Mouse (Mus musculus) CH12.LX (cell line): ENCODE measurements around the gene Mecr. TPM values are rescaled to one million over a fixed set of nuclear protein-coding genes. Genes with fewer than 3 reads are reported as not detected.

ENCODE experiments used
- DNase-seq: peaks from one replicate; pipeline ENCODE4 v3.0.0-alpha.2; 2013; ENCODE audit errors: extremely low read depth
- H3K27ac ChIP-seq: 2 replicates; pipeline ENCODE4 v1.5.1; 2012; ENCODE audit warnings: low read depth, mild to moderate bottlenecking, control low read depth, moderate library complexity; ENCODE audit not compliant: insufficient read depth
- H3K27me3 ChIP-seq: replicated peaks from 2 replicates; pipeline ENCODE3; 2012; ENCODE audit warnings: inconsistent platforms
- H3K36me3 ChIP-seq, 2 experiments: replicated peaks in 1 of 2; 2 replicates each; pipeline versions ENCODE3 to v1.6.1; 2012; ENCODE audit warnings: inconsistent platforms in 1 of 2, low read length in 1 of 2, mild to moderate bottlenecking in 1 of 2, mixed read lengths in 1 of 2, moderate library complexity in 1 of 2; ENCODE audit not compliant: control insufficient read depth in 1 of 2, insufficient read depth in 1 of 2
- H3K4me1 ChIP-seq, 2 experiments: 2 replicates each; pipeline ENCODE4 v1.6.1; 2012; ENCODE audit warnings: inconsistent platforms in 1 of 2, moderate library complexity in 1 of 2; ENCODE audit not compliant: insufficient read depth in 2 of 2, control insufficient read depth in 1 of 2
- H3K4me2 ChIP-seq: 2 replicates; pipeline ENCODE4 v1.6.1; 2012; ENCODE audit warnings: low read depth, mild to moderate bottlenecking, control low read depth; ENCODE audit not compliant: poor library complexity, insufficient read depth, severe bottlenecking
- H3K4me3 ChIP-seq, 3 experiments: fragments of 150-350 bp in 1 of 3; sonication (generic) in 1 of 3; replicated peaks in 1 of 3; 2 replicates each; pipeline versions ENCODE3 to v1.5.1; 2011 to 2012; ENCODE audit warnings: low read depth in 2 of 3, low read length in 2 of 3, mild to moderate bottlenecking in 2 of 3, moderate library complexity in 2 of 3, control low read depth in 1 of 3, improper control_type of control experiment in 1 of 3, inconsistent platforms in 1 of 3, mixed read lengths in 1 of 3; ENCODE audit not compliant: poor library complexity in 1 of 3
- H3K79me2 ChIP-seq: replicated peaks from 2 replicates; pipeline ENCODE4 v1.6.1; 2012; ENCODE audit warnings: mild to moderate bottlenecking, moderate library complexity; ENCODE audit not compliant: control insufficient read depth, poor library complexity, insufficient read depth, severe bottlenecking; ENCODE audit errors: extremely low read depth
- H3K9ac ChIP-seq: 2 replicates; pipeline ENCODE4 v1.6.1; 2012; ENCODE audit warnings: low read depth, mild to moderate bottlenecking, control low read depth, moderate library complexity; ENCODE audit not compliant: insufficient read depth
- H3K9me3 ChIP-seq: replicated peaks from 2 replicates; pipeline ENCODE3; 2012; ENCODE audit warnings: low read length, inconsistent platforms, mixed read lengths
- CHD1 ChIP-seq: IDR thresholded peaks from 2 replicates; pipeline ENCODE4 v1.6.1; 2012; ENCODE audit warnings: low read depth, low read length, improper control_type of control experiment, inconsistent platforms
- CHD2 ChIP-seq: IDR thresholded peaks from 2 replicates; pipeline ENCODE4 v1.6.1; 2011; ENCODE audit warnings: low read length, improper control_type of control experiment
- CTCF ChIP-seq, 2 experiments: IDR thresholded peaks in 1 of 2; conservative IDR thresholded peaks in 1 of 2; 2 replicates each; pipeline ENCODE4 v1.5.1; 2011 to 2012; ENCODE audit warnings: low read depth in 2 of 2, low read length in 2 of 2, improper control_type of control experiment in 1 of 2, inconsistent platforms in 1 of 2, mild to moderate bottlenecking in 1 of 2, moderate library complexity in 1 of 2
- E2F4 ChIP-seq: IDR thresholded peaks from 2 replicates; pipeline ENCODE4 v1.6.1; 2011; ENCODE audit warnings: low read depth, low read length, improper control_type of control experiment; ENCODE audit not compliant: insufficient replicate concordance
- ETS1 ChIP-seq: conservative IDR thresholded peaks from 2 replicates; pipeline ENCODE4 v1.6.1; 2012; ENCODE audit warnings: low read depth, mild to moderate bottlenecking, inconsistent platforms, low read length, improper control_type of control experiment, moderate library complexity
- GABPA ChIP-seq: IDR thresholded peaks from 2 replicates; pipeline ENCODE4 v1.6.1; 2012; ENCODE audit warnings: low read depth, low read length, improper control_type of control experiment, inconsistent platforms; ENCODE audit not compliant: insufficient replicate concordance
- JUND ChIP-seq: conservative IDR thresholded peaks from 2 replicates; pipeline ENCODE4 v1.6.1; 2011; ENCODE audit warnings: low read depth, low read length, improper control_type of control experiment
- KAT2A ChIP-seq: IDR thresholded peaks from 2 replicates; pipeline ENCODE4 v1.6.1; 2012; ENCODE audit warnings: low read length, improper control_type of control experiment, inconsistent platforms; ENCODE audit not compliant: insufficient replicate concordance
- MAZ ChIP-seq: IDR thresholded peaks from 2 replicates; pipeline ENCODE4 v1.6.1; 2012; ENCODE audit warnings: low read depth, mild to moderate bottlenecking, inconsistent platforms, low read length, improper control_type of control experiment, moderate library complexity
- NELFE ChIP-seq: IDR thresholded peaks from 2 replicates; pipeline ENCODE4 v1.6.1; 2011; ENCODE audit warnings: low read depth, low read length, improper control_type of control experiment
- PAX5 ChIP-seq: IDR thresholded peaks from 2 replicates; pipeline ENCODE4 v1.6.1; 2012; ENCODE audit warnings: low read length, inconsistent platforms, mixed read lengths
- POLR2A ChIP-seq: IDR thresholded peaks from 2 replicates; pipeline ENCODE4 v1.6.1; 2011; ENCODE audit warnings: low read depth, mild to moderate bottlenecking, improper control_type of control experiment, low read length
- POLR2AphosphoS2 ChIP-seq: IDR thresholded peaks from 2 replicates; pipeline ENCODE4 v1.6.1; 2011; ENCODE audit warnings: low read depth, low read length, improper control_type of control experiment
- RAD21 ChIP-seq: IDR thresholded peaks from 2 replicates; pipeline ENCODE4 v1.6.1; 2011; ENCODE audit warnings: low read depth, mild to moderate bottlenecking, low read length, improper control_type of control experiment, moderate library complexity
- RCOR1 ChIP-seq: conservative IDR thresholded peaks from 2 replicates; pipeline ENCODE4 v1.6.1; 2012; ENCODE audit warnings: low read depth, mild to moderate bottlenecking, inconsistent platforms, low read length, improper control_type of control experiment
- SIN3A ChIP-seq: IDR thresholded peaks from 2 replicates; pipeline ENCODE4 v1.6.1; 2012; ENCODE audit warnings: low read length, improper control_type of control experiment, inconsistent platforms
- SMC3 ChIP-seq: IDR thresholded peaks from 2 replicates; pipeline ENCODE4 v1.6.1; 2011; ENCODE audit warnings: low read depth, low read length, improper control_type of control experiment
- TCF12 ChIP-seq: IDR thresholded peaks from 2 replicates; pipeline ENCODE4 v1.6.1; 2014; ENCODE audit warnings: low read depth, mild to moderate bottlenecking, inconsistent platforms, low read length, improper control_type of control experiment
- UBTF ChIP-seq: IDR thresholded peaks from 2 replicates; pipeline ENCODE4 v1.6.1; 2012; ENCODE audit warnings: low read depth, mild to moderate bottlenecking, inconsistent platforms, low read length, improper control_type of control experiment, moderate library complexity
- ZC3H11A ChIP-seq: IDR thresholded peaks from 2 replicates; pipeline ENCODE4 v1.6.1; 2012; ENCODE audit warnings: low read depth, mild to moderate bottlenecking, inconsistent platforms, low read length, improper control_type of control experiment
- ZKSCAN1 ChIP-seq: IDR thresholded peaks from 2 replicates; pipeline ENCODE4 v1.6.1; 2012; ENCODE audit warnings: low read depth, inconsistent platforms, low read length, improper control_type of control experiment, borderline replicate concordance
- ZMIZ1 ChIP-seq: IDR thresholded peaks from 2 replicates; pipeline ENCODE4 v1.6.1; 2012; ENCODE audit warnings: low read depth, mild to moderate bottlenecking, inconsistent platforms, low read length, improper control_type of control experiment
- ZNF384 ChIP-seq: IDR thresholded peaks from 2 replicates; pipeline ENCODE4 v1.6.1; 2012; ENCODE audit warnings: low read depth, low read length, improper control_type of control experiment, inconsistent platforms
- dilution Hi-C: fragments of 300-500 bp; cut with MboI; formaldehyde crosslinking; loops from 2 replicates; pipeline ENCODE4 v1.14.3; 2020; ENCODE audit warnings: low sequenced_read_pairs; ENCODE audit not compliant: extremely low pct_unique_long_range_greater_than_20kb, extremely low pct_ligation_motif_present
- in situ Hi-C: fragments of 300-500 bp; cut with MboI; formaldehyde crosslinking; loops from 3 replicates; pipeline ENCODE4 v1.14.3; 2019; ENCODE audit warnings: low sequenced_read_pairs, low pct_ligation_motif_present, low pct_unique_long_range_greater_than_20kb, mixed read lengths
- polyA plus RNA-seq: library from polyadenylated mRNA; unstranded; fragments of >175 nt; gene quantifications from 2 replicates; pipeline ENCODE4 v1.2.1, GENCODE M21; 2012; ENCODE audit warnings: low read depth; ENCODE audit not compliant: insufficient read length
- total RNA-seq, 2 experiments: library from RNA; depleted of rRNA; stranded (reverse); fragments of 300-350 nt in 1 of 2; fragments of >200 nt in 1 of 2; gene quantifications; 2 replicates each; pipeline ENCODE4 v1.2.3; 2012 to 2014

Mecr gene
- total and polyA plus RNA-seq, 3 experiments, result 43.0 to 77.3 (median 54.6) TPM

DNA sequence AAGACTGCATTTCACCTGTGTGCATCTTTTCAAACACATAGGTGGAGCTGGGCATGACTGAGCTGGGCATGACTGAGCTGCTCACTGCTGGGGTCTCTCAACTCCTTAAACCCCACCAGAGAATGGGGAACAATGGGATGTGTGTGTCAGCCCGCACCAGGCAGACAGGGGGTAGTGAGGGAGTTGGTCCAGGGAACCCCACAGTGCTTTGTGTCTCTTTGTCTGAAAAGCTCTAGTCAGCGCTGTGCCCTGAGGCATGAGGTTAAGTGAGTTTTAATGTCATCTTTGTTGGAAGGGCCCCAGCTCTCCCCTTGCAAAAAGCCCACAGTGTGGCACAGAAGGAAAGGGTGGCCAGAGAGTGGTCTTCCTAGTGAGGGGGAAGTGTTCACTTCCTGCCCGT, 18.3 kb upstream of the Mecr start:
- no peak overlapping the region for H3K4me3 ChIP-seq
- no peak overlapping the region for H3K9ac ChIP-seq
- DNase-seq, result no peak
- peaks cover 90% of the 10 kb centered on the region for H3K27me3 ChIP-seq
- H3K9me3 ChIP-seq, result no peaks in the 10 kb centered on the region
- TF ChIP-seq PAX5 (no peak), CHD1 (no peak), JUND (no peak), KAT2A (no peak), POLR2AphosphoS2 (no peak), RCOR1 (no peak), MAZ (no peak), ZKSCAN1 (no peak), E2F4 (no peak), SMC3 (no peak), ZNF384 (no peak), TCF12 (no peak), SIN3A (no peak), ETS1 (no peak), ZMIZ1 (no peak), POLR2A (no peak), CTCF (conservative IDR thresholded peaks at IDR 0.05 in 1 of 2, IDR thresholded peaks at IDR 0.05 in 1 of 2; ENCODE audit: low read depth in 2 of 2, low read length in 2 of 2) (no peak), GABPA (no peak), CHD2 (no peak), ZC3H11A (no peak)
- dilution Hi-C loops, result no loop called here
- H3K36me3 ChIP-seq, result no peaks in the 10 kb centered on the region
- H3K27ac ChIP-seq, result no peak overlapping the region
- H3K79me2 ChIP-seq, result no peaks in the 10 kb centered on the region
- in situ Hi-C loops, result no loop called here
- H3K4me2 ChIP-seq, result no peak overlapping the region
- no peaks in the 10 kb centered on the region for H3K4me1 ChIP-seq

- H3K9me3 ChIP-seq, result no peaks in the 10 kb centered on the region
- no peaks in the 10 kb centered on the region for H3K4me1 ChIP-seq
- no peaks in the 10 kb centered on the region for H3K36me3 ChIP-seq
- TF ChIP-seq CTCF (conservative IDR thresholded peaks at IDR 0.05 in 1 of 2, IDR thresholded peaks at IDR 0.05 in 1 of 2; ENCODE audit: low read depth in 2 of 2, low read length in 2 of 2) (peak; percentile 44 to 67; a peak in 3 of 4 replicates), JUND (no peak), ETS1 (no peak), SMC3 (peak; percentile 43; the same call in 1 of the 2 replicates), NELFE (no peak), PAX5 (no peak), RAD21 (peak; percentile 32), CHD2 (no peak), UBTF (no peak)
- H3K4me2 ChIP-seq, result no peak overlapping the region
- no peak overlapping the region for H3K9ac ChIP-seq
- in situ Hi-C loops (no loop called here), dilution Hi-C loops (no loop called here)
- no peak overlapping the region for H3K4me3 ChIP-seq
- H3K79me2 ChIP-seq, result no peaks in the 10 kb centered on the region
- DNase-seq, result peak; percentile 50
- peaks cover 90% of the 10 kb centered on the region for H3K27me3 ChIP-seq
- H3K27ac ChIP-seq, result no peak overlapping the region
These were observed 17.4 kb upstream of the Mecr start for GRCm38 (mm10) chr4:131825830-131826229.
